Mouse (Mus musculus) heart, embryonic 14.5 days (tissue): ENCODE data around the gene Tmem255b. TPM values are rescaled to one million over a fixed set of nuclear protein-coding genes. Genes with fewer than 3 reads are reported as not detected.

Source experiments
- ATAC-seq: fragments of 200-750 bp; cut with Nextera tagmentation; 2 replicates; pipeline ENCODE4 v1.8.0; 2017; ENCODE audit warnings: low read depth, moderate TSS enrichment; ENCODE audit not compliant: insufficient number of reproducible peaks, insufficient read depth, low FRiP score
- H3K27ac ChIP-seq, 2 experiments: fragments of 200-500 bp in 1 of 2; fragments of 300-500 bp in 1 of 2; sonication (generic) in 1 of 2; replicated peaks in 1 of 2; 2 replicates each; pipeline ENCODE4 v1.5.1; 2012 to 2014; ENCODE audit warnings: low read depth in 2 of 2, low read length in 2 of 2, control low read depth in 1 of 2, mild to moderate bottlenecking in 1 of 2, mixed read lengths in 1 of 2; ENCODE audit not compliant: control insufficient read depth in 1 of 2, insufficient read depth in 1 of 2
- H3K27me3 ChIP-seq: fragments of 300-500 bp; sonication (generic); 2 replicates; pipeline ENCODE4 v1.6.1; 2014; ENCODE audit warnings: mild to moderate bottlenecking, low read length, control low read depth; ENCODE audit not compliant: control insufficient read depth, insufficient read depth
- H3K36me3 ChIP-seq: fragments of 300-500 bp; sonication (generic); 2 replicates; pipeline ENCODE4 v1.6.1; 2014; ENCODE audit warnings: mild to moderate bottlenecking, control low read depth, low read length, mixed read lengths; ENCODE audit not compliant: control insufficient read depth, insufficient read depth
- H3K4me1 ChIP-seq, 2 experiments: fragments of 200-500 bp in 1 of 2; fragments of 300-500 bp in 1 of 2; sonication (generic) in 1 of 2; 2 replicates each; pipeline ENCODE4 v1.6.1; 2012 to 2014; ENCODE audit warnings: low read length in 2 of 2, control low read depth in 1 of 2, mixed read lengths in 1 of 2; ENCODE audit not compliant: control insufficient read depth in 2 of 2, insufficient read depth in 2 of 2
- H3K4me2 ChIP-seq: fragments of 300-500 bp; sonication (generic); 2 replicates; pipeline ENCODE4 v1.6.1; 2014; ENCODE audit warnings: mild to moderate bottlenecking, low read length
- H3K4me3 ChIP-seq, 2 experiments: fragments of 200-500 bp in 1 of 2; fragments of 300-500 bp in 1 of 2; sonication (generic) in 1 of 2; 2 replicates each; pipeline ENCODE4 v1.5.1; 2012 to 2014; ENCODE audit warnings: low read length in 2 of 2, mild to moderate bottlenecking in 2 of 2, control low read depth in 1 of 2, low read depth in 1 of 2, moderate library complexity in 1 of 2; ENCODE audit not compliant: control insufficient read depth in 1 of 2, insufficient read depth in 1 of 2
- H3K9ac ChIP-seq: fragments of 300-500 bp; sonication (generic); 2 replicates; pipeline ENCODE4 v1.6.1; 2014; ENCODE audit warnings: mild to moderate bottlenecking, low read length
- H3K9me3 ChIP-seq: fragments of 300-500 bp; sonication (generic); 2 replicates; pipeline ENCODE4 v1.6.1; 2016; ENCODE audit warnings: low read length, control low read depth; ENCODE audit not compliant: control insufficient read depth
- WGBS: fragments of 180-500 bp; shearing (Covaris S2); extraction: QIAGEN DNeasy Blood & Tissue Kit; methylation state at CpG from one replicate; pipeline ENCODE4 v1.1.7; 2014; 5-methylcytosine and 5-hydroxymethylcytosine counted together
- polyA plus RNA-seq: library from polyadenylated mRNA; unstranded; fragments of >200 nt; fragmentation: Nextera tagmentation; extraction: Ambion mirVana; gene quantifications from 2 replicates; pipeline ENCODE4 v1.2.1, GENCODE M21; 2014

Tmem255b gene
- polyA plus RNA-seq, 1 experiment from 2014 or later: 0.97 TPM

GRCm38 (mm10) chr8:13406011-13406410 lies 29.0 kb upstream of the Tmem255b start:
- no peak overlapping the region for H3K4me2 ChIP-seq
- WGBS: 77% methylated on average over 5 of the region's 5 CpGs
- H3K4me3 ChIP-seq: no peak overlapping the region
- no peak overlapping the region for H3K9ac ChIP-seq
- H3K27me3 ChIP-seq: no peaks in the 10 kb centered on the region
- ATAC-seq: no peak
- no peaks in the 10 kb centered on the region for H3K36me3 ChIP-seq
- no peaks in the 10 kb centered on the region for H3K9me3 ChIP-seq
- no peaks in the 10 kb centered on the region for H3K4me1 ChIP-seq
- no peak overlapping the region for H3K27ac ChIP-seq

GRCm38 (mm10) chr8:13411597-13411996 lies 23.4 kb upstream of the Tmem255b start:
- Histone ChIP-seq H3K4me3 (no peak overlapping the region), H3K27ac (no peak overlapping the region), H3K9me3 (no peaks in the 10 kb centered on the region), H3K4me2 (no peak overlapping the region), H3K4me1 (no peaks in the 10 kb centered on the region), H3K36me3 (no peaks in the 10 kb centered on the region), H3K9ac (no peak overlapping the region), H3K27me3 (no peaks in the 10 kb centered on the region; the same call in 1 of the 2 replicates)
- no peak for ATAC-seq
- WGBS: 28% methylated on average over 6 of the region's 6 CpGs

GRCm38 (mm10) chr8:13412891-13413558 lies 22.0 kb upstream of the Tmem255b start:
- Histone ChIP-seq H3K9me3 (no peaks in the 10 kb centered on the region), H3K4me1 (no peaks in the 10 kb centered on the region), H3K9ac (no peak overlapping the region), H3K4me3 (no peak overlapping the region), H3K27me3 (no peaks in the 10 kb centered on the region; the same call in 1 of the 2 replicates), H3K4me2 (no peak overlapping the region), H3K36me3 (no peaks in the 10 kb centered on the region), H3K27ac (no peak overlapping the region)
- 55% methylated on average over 13 of the region's 13 CpGs for WGBS
- ATAC-seq: no peak

- no peak overlapping the region for H3K4me2 ChIP-seq
- H3K4me1 ChIP-seq: no peaks in the 10 kb centered on the region
- no peak overlapping the region for H3K27ac ChIP-seq
- no peak overlapping the region for H3K4me3 ChIP-seq
- no peak for ATAC-seq
- H3K9ac ChIP-seq: no peak overlapping the region
- no peaks in the 10 kb centered on the region for H3K9me3 ChIP-seq
- no peaks in the 10 kb centered on the region for H3K36me3 ChIP-seq
- H3K27me3 ChIP-seq: no peaks in the 10 kb centered on the region; the same call in 1 of the 2 replicates
- WGBS: 54% methylated on average over 12 of the region's 12 CpGs
These were observed 21.1 kb upstream of the Tmem255b start for GRCm38 (mm10) chr8:13413823-13414390.

GRCm38 (mm10) chr8:13415879-13416278 lies 19.1 kb upstream of the Tmem255b start:
- Histone ChIP-seq H3K9me3 (no peaks in the 10 kb centered on the region), H3K27me3 (no peaks in the 10 kb centered on the region; the same call in 1 of the 2 replicates), H3K36me3 (no peaks in the 10 kb centered on the region), H3K9ac (no peak overlapping the region), H3K4me2 (no peak overlapping the region), H3K4me3 (no peak overlapping the region), H3K27ac (no peak overlapping the region), H3K4me1 (no peaks in the 10 kb centered on the region)
- WGBS: 68% methylated on average over 10 of the region's 10 CpGs
- ATAC-seq: no peak

- Histone ChIP-seq H3K27ac (no peak overlapping the region), H3K4me3 (no peak overlapping the region), H3K4me2 (no peak overlapping the region), H3K9ac (no peak overlapping the region), H3K36me3 (no peaks in the 10 kb centered on the region), H3K9me3 (no peaks in the 10 kb centered on the region), H3K4me1 (no peaks in the 10 kb centered on the region), H3K27me3 (no peaks in the 10 kb centered on the region; the same call in 1 of the 2 replicates)
- WGBS: 67% methylated on average over 2 of the region's 2 CpGs
- no peak for ATAC-seq
These were observed 15.8 kb upstream of the Tmem255b start for GRCm38 (mm10) chr8:13419111-13419639.

GRCm38 (mm10) chr8:13420970-13421369 lies 14.0 kb upstream of the Tmem255b start:
- Histone ChIP-seq H3K9me3 (no peaks in the 10 kb centered on the region), H3K9ac (no peak overlapping the region), H3K4me3 (no peak overlapping the region), H3K27ac (no peak overlapping the region), H3K36me3 (no peaks in the 10 kb centered on the region), H3K27me3 (no peaks in the 10 kb centered on the region), H3K4me2 (no peak overlapping the region), H3K4me1 (no peaks in the 10 kb centered on the region)
- 90% methylated on average over 6 of the region's 6 CpGs for WGBS
- ATAC-seq: no peak
